Comparison of ENCODE assay signal across 22 mouse cellular contexts in the genomic region with DNA sequence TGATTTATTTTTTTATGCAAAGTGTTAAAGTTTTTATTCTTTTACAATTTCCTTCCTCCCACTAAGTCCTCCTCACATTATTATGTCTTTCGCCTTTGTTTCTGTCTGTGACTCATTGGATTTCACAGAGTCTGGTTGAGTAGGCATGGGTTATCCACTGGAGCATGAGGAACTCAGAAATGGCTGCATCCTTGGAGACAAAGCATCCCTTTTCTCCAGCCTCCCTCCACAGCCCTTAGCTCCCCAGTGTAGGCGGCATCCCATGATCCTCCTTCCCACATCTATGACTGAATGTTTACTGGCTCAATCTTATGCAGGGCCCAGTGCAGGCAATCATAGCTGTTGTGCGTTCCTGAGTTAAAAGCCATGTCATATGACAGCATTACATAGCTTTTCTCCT.
DNase-seq lines count a peak whose midpoint lies in the region; ATAC-seq and TF ChIP-seq lines count a peak whose summit lies in the region.
"Had no signal": no experiment of that assay in that cellular context is flagged by ENCODE, and none has a peak within 500 bp of the region (broad histone marks: within the 10 kb centered on the region; RNA-seq: fewer than 3 reads in every experiment).

No protein-coding gene starts in this region.

- no peaks in the 10 kb centered on the region for H3K4me1 ChIP-seq in forebrain, embryonic 16.5 days (replicated peaks; ENCODE audit: control insufficient read depth, insufficient read depth, low read length)
- H3K4me1 ChIP-seq in forebrain, embryonic 14.5 days (ENCODE audit: control insufficient read depth, insufficient read depth, low read length): no peaks in the 10 kb centered on the region
- no peaks in the 10 kb centered on the region for H3K4me1 ChIP-seq in hindbrain, postnatal 0 days (ENCODE audit: insufficient read depth, low read length)
- no peaks in the 10 kb centered on the region for H3K4me1 ChIP-seq in hindbrain, embryonic 10.5 days (replicated peaks)
- H3K4me1 ChIP-seq in neural tube, embryonic 15.5 days: no peaks in the 10 kb centered on the region
- H3K4me1 ChIP-seq: embryonic facial prominence, embryonic 12.5 days; forebrain, embryonic 15.5 days; heart, embryonic 10.5 days had no signal

- no peak for DNase-seq in forebrain, embryonic 14.5 days (ENCODE audit: low spot score)
- no peak for DNase-seq in hindbrain, postnatal 0 days (ENCODE audit: low spot score)
- DNase-seq in hindbrain, embryonic 10.5 days (ENCODE audit: low spot score): no peak
- peak; percentile 6 for DNase-seq in right cerebral cortex, adult 18-20 months
- DNase-seq in right cerebral cortex, postnatal 36 days (ENCODE audit: low spot score in 2 of 2): no peak
- no peak for DNase-seq in heart, postnatal 10 days
- DNase-seq: adrenal gland, adult 2 months; adrenal gland, postnatal 25 days; cerebellum, adult 11 months; cerebellum, adult 9-10 months; cerebellum, postnatal 25 days; gastrocnemius, postnatal 10 days; heart, adult 18-20 months; heart, postnatal 14 days; kidney, adult 8-10 months had no signal

- intact Hi-C loops in heart, postnatal 10 days (cut with DNase I): no loop called here

- peak; percentile 23; the same call in 1 of the 2 replicates for ATAC-seq in forebrain, embryonic 16.5 days
- no peak for ATAC-seq in forebrain, embryonic 14.5 days
- ATAC-seq in hindbrain, postnatal 0 days: peak; percentile 92
- 0 out of 2 replicates have a peak, but pooled peaks have one; percentile 35 for ATAC-seq in neural tube, embryonic 15.5 days (ENCODE audit: low FRiP score)
- ATAC-seq: forebrain, embryonic 15.5 days; intestine, postnatal 0 days had no signal

- H3K4me2 ChIP-seq in forebrain, embryonic 16.5 days (ENCODE audit: low read length): no peak overlapping the region
- no peak overlapping the region for H3K4me2 ChIP-seq in forebrain, embryonic 14.5 days (ENCODE audit: low read length)
- H3K4me2 ChIP-seq in hindbrain, postnatal 0 days (ENCODE audit: low read depth, low read length): no peak overlapping the region
- no peak overlapping the region for H3K4me2 ChIP-seq in neural tube, embryonic 15.5 days
- H3K4me2 ChIP-seq: embryonic facial prominence, embryonic 12.5 days; forebrain, embryonic 15.5 days had no signal

- TF ChIP-seq CTCF in hindbrain, postnatal 0 days (IDR thresholded peaks at IDR 0.05; ENCODE audit: low read depth): no peak

- no peaks in the 10 kb centered on the region for H3K9me3 ChIP-seq in forebrain, embryonic 16.5 days (ENCODE audit: control insufficient read depth, low read length)
- no peaks in the 10 kb centered on the region for H3K9me3 ChIP-seq in forebrain, embryonic 14.5 days (replicated peaks; ENCODE audit: control insufficient read depth, low read length)
- H3K9me3 ChIP-seq in hindbrain, postnatal 0 days (ENCODE audit: low read length): no peaks in the 10 kb centered on the region
- no peaks in the 10 kb centered on the region for H3K9me3 ChIP-seq in hindbrain, embryonic 10.5 days
- H3K9me3 ChIP-seq in neural tube, embryonic 15.5 days (replicated peaks): no peaks in the 10 kb centered on the region
- H3K9me3 ChIP-seq: embryonic facial prominence, embryonic 12.5 days; forebrain, embryonic 15.5 days; heart, embryonic 10.5 days had no signal

- no peak overlapping the region for H3K27ac ChIP-seq in forebrain, embryonic 16.5 days (ENCODE audit: low read length)
- H3K27ac ChIP-seq in forebrain, embryonic 14.5 days (ENCODE audit: low read depth, low read length): no peak overlapping the region
- H3K27ac ChIP-seq in hindbrain, postnatal 0 days: no peak overlapping the region
- H3K27ac ChIP-seq in hindbrain, embryonic 10.5 days: no peak overlapping the region
- no peak overlapping the region for H3K27ac ChIP-seq in neural tube, embryonic 15.5 days (replicated peaks)
- H3K27ac ChIP-seq: embryonic facial prominence, embryonic 12.5 days; forebrain, embryonic 15.5 days; heart, embryonic 10.5 days had no signal

- 88% methylated on average over 3 of the region's 3 CpGs for WGBS in forebrain, embryonic 16.5 days
- WGBS in forebrain, embryonic 14.5 days: 85% methylated on average over 3 of the region's 3 CpGs
- 74% methylated on average over 3 of the region's 3 CpGs for WGBS in hindbrain, postnatal 0 days
- WGBS in hindbrain, embryonic 10.5 days: 82% methylated on average over 3 of the region's 3 CpGs
- WGBS in neural tube, embryonic 15.5 days: 71% methylated on average over 3 of the region's 3 CpGs

- H3K9ac ChIP-seq in forebrain, embryonic 16.5 days (replicated peaks; ENCODE audit: low read depth, low read length): no peak overlapping the region
- no peak overlapping the region for H3K9ac ChIP-seq in forebrain, embryonic 14.5 days (ENCODE audit: low read length)
- H3K9ac ChIP-seq in hindbrain, postnatal 0 days (replicated peaks; ENCODE audit: low read length): no peak overlapping the region
- H3K9ac ChIP-seq in neural tube, embryonic 15.5 days (replicated peaks): no peak overlapping the region
- H3K9ac ChIP-seq: embryonic facial prominence, embryonic 12.5 days; forebrain, embryonic 15.5 days had no signal

- H3K27me3 ChIP-seq in forebrain, embryonic 16.5 days (replicated peaks; ENCODE audit: control insufficient read depth, insufficient read depth, low read length): no peaks in the 10 kb centered on the region
- H3K27me3 ChIP-seq in forebrain, embryonic 14.5 days (replicated peaks; ENCODE audit: control insufficient read depth, insufficient read depth, low read length): no peaks in the 10 kb centered on the region
- no peaks in the 10 kb centered on the region for H3K27me3 ChIP-seq in hindbrain, postnatal 0 days (ENCODE audit: insufficient read depth, low read length)
- no peaks in the 10 kb centered on the region for H3K27me3 ChIP-seq in hindbrain, embryonic 10.5 days (ENCODE audit: insufficient read depth, poor library complexity, severe bottlenecking)
- H3K27me3 ChIP-seq in neural tube, embryonic 15.5 days (replicated peaks): no peaks in the 10 kb centered on the region
- H3K27me3 ChIP-seq: CH12.LX; embryonic facial prominence, embryonic 12.5 days; forebrain, embryonic 15.5 days had no signal

- H3K4me3 ChIP-seq in forebrain, embryonic 16.5 days (replicated peaks; ENCODE audit: low read length): no peak overlapping the region
- no peak overlapping the region for H3K4me3 ChIP-seq in forebrain, embryonic 14.5 days (ENCODE audit: low read depth, low read length)
- H3K4me3 ChIP-seq in hindbrain, postnatal 0 days (ENCODE audit: low read length): no peak overlapping the region
- H3K4me3 ChIP-seq in hindbrain, embryonic 10.5 days: no peak overlapping the region
- H3K4me3 ChIP-seq in neural tube, embryonic 15.5 days (replicated peaks): no peak overlapping the region
- H3K4me3 ChIP-seq: embryonic facial prominence, embryonic 12.5 days; forebrain, embryonic 15.5 days; heart, embryonic 10.5 days had no signal

- H3K36me3 ChIP-seq in forebrain, embryonic 16.5 days (ENCODE audit: control insufficient read depth, insufficient read depth): no peaks in the 10 kb centered on the region
- H3K36me3 ChIP-seq in forebrain, embryonic 14.5 days (ENCODE audit: control insufficient read depth, insufficient read depth, low read length): no peaks in the 10 kb centered on the region
- peaks cover 10% of the 10 kb centered on the region; the same call in 1 of the 2 replicates for H3K36me3 ChIP-seq in hindbrain, postnatal 0 days (ENCODE audit: insufficient read depth, low read length)
- H3K36me3 ChIP-seq in hindbrain, embryonic 10.5 days: no peaks in the 10 kb centered on the region
- 0 out of 2 replicates have a peak, but pooled peaks cover 3% of the 10 kb centered on the region for H3K36me3 ChIP-seq in neural tube, embryonic 15.5 days
- H3K36me3 ChIP-seq: embryonic facial prominence, embryonic 12.5 days; forebrain, embryonic 15.5 days; heart, embryonic 10.5 days had no signal
